Mouse (Mus musculus) adrenal gland, postnatal 0 days (tissue): Measurements from ENCODE around the gene Prr7. TPM values are rescaled to one million over a fixed set of nuclear protein-coding genes. Genes with fewer than 3 reads are reported as not detected.

Experiments used
- microRNA-seq: library from miRNA; unstranded; fragments of <30 nt; microRNA quantifications from one replicate; pipeline ENCODE4, GENCODE M21; 2016; ENCODE audit warnings: borderline replicate concordance; ENCODE audit not compliant: insufficient number of aligned reads
- polyA plus RNA-seq: library from polyadenylated mRNA; unstranded; fragments of >200 nt; fragmentation: Nextera tagmentation; extraction: Ambion mirVana; gene quantifications from 2 replicates; pipeline ENCODE4 v1.2.1, GENCODE M21; 2015

The Prr7 gene
- polyA plus RNA-seq: 1.0 and 1.1 TPM in 2 replicates

DNA sequence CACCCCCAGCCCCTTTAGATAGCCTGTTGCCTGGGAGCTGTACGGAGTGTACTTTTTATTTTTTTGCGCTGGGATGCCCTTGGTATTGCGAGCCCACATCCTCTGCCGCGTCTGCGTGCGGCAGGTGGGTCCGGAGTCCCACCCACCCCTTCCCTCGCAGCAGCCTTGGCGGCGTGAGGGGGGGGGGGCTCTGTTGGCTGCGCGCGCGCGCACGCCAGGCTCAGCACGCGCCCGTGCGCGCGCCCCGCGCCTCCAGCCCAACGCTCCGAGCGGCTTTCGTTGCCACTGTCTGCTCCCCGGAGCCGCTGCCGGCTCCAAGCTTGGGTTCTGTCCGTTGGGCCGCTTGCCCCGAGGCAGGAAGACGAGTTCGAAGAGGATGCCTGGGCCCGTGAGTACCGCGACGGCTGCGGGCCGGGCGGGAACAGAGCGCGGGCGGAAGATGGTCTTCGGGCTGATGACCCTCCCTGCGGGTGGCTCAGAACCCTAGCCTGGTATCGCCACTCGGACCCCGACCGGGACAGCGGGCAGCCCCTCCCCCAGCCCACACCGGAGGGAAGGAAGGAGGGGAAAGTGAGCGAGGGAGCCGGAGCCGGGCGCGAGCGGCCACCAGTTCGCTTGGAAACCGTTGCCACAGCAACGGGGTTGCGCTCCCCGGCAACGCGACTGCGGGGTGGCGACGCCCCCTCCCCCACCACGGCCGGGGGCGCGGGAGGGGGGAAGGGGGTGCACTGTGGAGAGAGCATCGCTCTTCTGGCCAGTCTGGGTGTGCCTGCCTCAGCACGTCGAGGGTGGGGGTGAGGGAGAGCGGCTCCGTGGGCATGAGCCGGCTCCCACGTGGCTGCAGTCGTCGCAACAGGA lies at the start of gene Prr7:
Prr7 (plus strand) TSS at position 241 of the 858 bp plus-strand sequence.

DNA sequence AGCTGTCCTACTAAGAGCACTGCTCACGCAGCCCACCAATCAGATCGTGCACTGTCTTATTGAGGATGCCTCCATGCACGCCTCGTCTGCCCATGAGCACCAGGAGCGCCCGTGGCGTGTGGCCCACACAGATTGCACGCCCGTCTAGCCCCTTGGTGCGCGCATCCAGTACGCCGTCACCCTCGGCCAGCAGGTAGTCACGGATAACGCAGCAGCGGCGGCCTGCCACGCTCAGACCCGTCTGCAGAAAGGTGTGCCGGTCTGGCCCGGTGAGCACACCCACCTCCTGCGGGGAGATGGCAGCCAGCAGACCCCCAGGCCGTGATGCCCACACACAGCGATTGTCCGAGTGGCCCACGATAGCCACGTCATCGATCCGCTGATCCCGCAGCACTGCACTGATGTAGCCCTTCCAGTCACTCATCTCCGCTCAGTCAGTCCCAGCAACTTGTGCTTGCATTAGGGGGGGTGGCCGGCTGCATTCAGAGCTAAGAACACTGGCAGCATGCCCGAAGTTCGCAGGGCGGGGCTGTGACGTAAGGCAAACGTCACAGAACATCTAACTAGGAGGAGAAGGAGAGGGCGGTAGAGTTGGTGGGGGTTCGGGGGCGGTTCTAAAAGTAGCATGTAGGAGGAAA lies 49.2 kb upstream of the Prr7 start, which contains the start of gene Pfn3:
Pfn3 (minus strand) TSS at position 490 of the 638 bp plus-strand sequence.

GRCm38 (mm10) chr13:55426613-55427012 lies 37.5 kb upstream of the Prr7 start, which contains the start of gene F12:
F12 (minus strand) TSS chr13:55426793.

GRCm38 (mm10) chr13:55444937-55445315 lies 19.1 kb upstream of the Prr7 start, which contains the start of gene Grk6:
Grk6 (plus strand) TSS chr13:55445072.

DNA sequence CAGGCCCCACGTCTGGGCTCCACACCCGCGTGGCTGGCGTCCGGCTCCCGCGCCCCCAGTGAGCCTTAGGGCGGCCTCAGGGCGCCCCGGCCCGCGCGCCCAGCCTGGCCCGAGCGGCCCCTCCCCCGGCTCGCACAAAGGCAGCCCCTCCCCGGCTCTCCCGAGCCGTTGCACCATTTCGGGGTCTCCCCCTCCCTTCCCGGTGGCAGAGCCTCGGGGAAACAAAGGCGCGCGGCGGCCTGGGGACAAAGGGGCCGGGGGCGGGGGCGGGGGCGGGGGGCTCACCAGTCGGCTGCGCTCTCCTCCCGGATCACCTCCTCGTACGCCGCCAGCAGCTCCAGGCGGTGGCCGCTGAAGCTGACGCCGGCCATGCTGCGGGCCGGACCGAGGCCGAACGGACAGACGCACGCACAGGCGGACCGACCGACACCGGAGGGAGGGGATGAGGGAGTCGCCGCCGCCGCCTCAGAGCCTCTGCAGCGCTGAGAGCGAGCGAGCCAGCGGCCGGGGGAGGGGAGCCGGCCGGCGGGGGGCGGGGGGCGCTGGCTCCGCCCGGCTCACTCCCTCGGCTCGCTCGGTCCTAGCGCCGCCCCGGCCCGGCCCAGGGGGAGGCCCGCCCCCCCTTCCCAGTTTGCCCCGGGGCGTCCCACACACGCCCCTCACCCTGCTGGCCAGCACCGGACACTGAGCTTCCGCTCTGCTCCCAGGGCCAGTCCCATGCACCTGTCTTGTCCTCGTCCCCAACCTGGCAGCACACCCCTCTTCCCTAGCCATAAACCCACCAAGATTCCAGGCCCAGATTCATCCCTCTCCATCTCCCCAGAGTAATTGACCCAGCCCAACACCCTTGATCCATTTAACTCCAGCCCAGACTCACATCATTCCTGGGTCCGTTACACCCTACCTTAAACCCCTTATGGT lies 23.8 kb downstream of the Prr7 start, which contains the start of gene Dbn1:
Dbn1 (minus strand) TSS at position 534 of the 921 bp plus-strand sequence.

DNA sequence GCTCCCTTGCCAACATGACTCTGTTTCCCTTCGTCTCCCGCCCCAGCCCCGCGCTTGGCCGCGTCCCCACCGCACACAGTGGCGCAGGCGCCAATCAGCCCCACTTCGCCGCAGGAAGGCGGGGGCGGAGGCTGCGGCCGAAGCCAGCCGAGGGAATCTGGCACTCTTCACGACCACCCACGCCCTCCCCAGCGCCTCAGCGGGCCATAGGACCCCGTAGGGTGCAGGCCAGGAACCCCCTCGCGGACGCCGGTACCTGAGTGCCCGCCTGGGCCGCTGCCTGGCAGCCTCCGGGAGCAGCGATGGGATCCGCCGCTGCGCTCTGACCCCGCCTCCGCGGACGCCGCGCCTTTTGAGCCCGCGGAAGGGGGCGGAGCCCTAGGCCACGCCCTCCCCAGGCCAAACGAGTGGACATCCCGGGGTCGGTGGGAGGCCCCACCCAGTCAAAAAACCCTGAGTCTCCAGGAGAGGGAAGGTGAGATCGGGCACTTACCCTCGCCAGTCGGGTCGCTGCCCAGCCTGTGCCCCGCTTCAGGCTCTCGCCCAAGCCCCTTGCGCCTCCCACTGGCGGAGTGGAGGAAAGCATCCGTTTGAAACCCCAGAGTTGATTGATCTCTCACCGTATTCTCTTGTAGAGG lies 49.2 kb downstream of the Prr7 start, which contains the start of gene Pdlim7:
Pdlim7 (minus strand) TSS at position 566 of the 638 bp plus-strand sequence.

Small RNAs within 50 kb of the gene (microRNA-seq; reads per million reads assigned to microRNA genes)
- gene Mir6943: not detected
- 4.6 reads per million, percentile 5 among the genes with 10 or more reads in this experiment for gene Mir6944
- gene Mir6945: 1.4 reads per million

Other genes starting within 250 kb of the Prr7 start
- gene Prelid1, start 143.8 kb upstream of the Prr7 start, polyA plus RNA-seq: 230 and 264 TPM in 2 replicates
- gene Rab24, start 142.3 kb upstream of the Prr7 start, polyA plus RNA-seq: 89.1 and 126 TPM in 2 replicates
- 10.8 and 18.6 TPM in 2 replicates for gene Mxd3, start 134.4 kb upstream of the Prr7 start, polyA plus RNA-seq
- gene Lman2, start 101.5 kb upstream of the Prr7 start, polyA plus RNA-seq: 58.9 and 82.5 TPM in 2 replicates
- 1.2 and 1.3 TPM in 2 replicates for gene Rgs14, start 94.5 kb upstream of the Prr7 start, polyA plus RNA-seq
- 1.5 and 1.8 TPM in 2 replicates for gene Slc34a1, start 66.1 kb upstream of the Prr7 start, polyA plus RNA-seq
- not detected in 2 replicates for gene Pfn3, start 49.0 kb upstream of the Prr7 start, polyA plus RNA-seq
- gene F12, start 37.5 kb upstream of the Prr7 start, polyA plus RNA-seq: 8.7 and 12.2 TPM in 2 replicates
- gene Grk6, start 19.2 kb upstream of the Prr7 start, polyA plus RNA-seq: 20.3 and 24.0 TPM in 2 replicates
- 66.4 and 97.2 TPM in 2 replicates for gene Dbn1, start 23.8 kb downstream of the Prr7 start, polyA plus RNA-seq
- 72.4 and 78.9 TPM in 2 replicates for gene Pdlim7, start 49.4 kb downstream of the Prr7 start, polyA plus RNA-seq
- gene Dok3, start 65.0 kb downstream of the Prr7 start, polyA plus RNA-seq: 2.8 and 2.9 TPM in 2 replicates
- 39.5 and 45.1 TPM in 2 replicates for gene Ddx41, start 72.4 kb downstream of the Prr7 start, polyA plus RNA-seq
- 17.9 and 21.7 TPM in 2 replicates for gene Fam193b, start 106.9 kb downstream of the Prr7 start, polyA plus RNA-seq
- gene Tmed9, start 109.5 kb downstream of the Prr7 start, polyA plus RNA-seq: 89.2 and 133 TPM in 2 replicates
- 20.5 and 21.5 TPM in 2 replicates for gene B4galt7, start 135.6 kb downstream of the Prr7 start, polyA plus RNA-seq
- gene Caml, start 158.7 kb downstream of the Prr7 start, polyA plus RNA-seq: 62.8 and 62.9 TPM in 2 replicates
- 13.0 and 17.6 TPM in 2 replicates for gene Ddx46, start 170.8 kb downstream of the Prr7 start, polyA plus RNA-seq
- gene B230219D22Rik, start 228.9 kb downstream of the Prr7 start, polyA plus RNA-seq: 29.4 and 31.3 TPM in 2 replicates